Mouse (Mus musculus): Measurements from ENCODE around the gene Trp53bp1. TPM values are rescaled to one million over a fixed set of nuclear protein-coding genes. Genes with fewer than 3 reads are reported as not detected.

The Trp53bp1 gene
- polyA plus RNA-seq, 1 experiment from 2014 or later = 53.1 TPM

DNA sequence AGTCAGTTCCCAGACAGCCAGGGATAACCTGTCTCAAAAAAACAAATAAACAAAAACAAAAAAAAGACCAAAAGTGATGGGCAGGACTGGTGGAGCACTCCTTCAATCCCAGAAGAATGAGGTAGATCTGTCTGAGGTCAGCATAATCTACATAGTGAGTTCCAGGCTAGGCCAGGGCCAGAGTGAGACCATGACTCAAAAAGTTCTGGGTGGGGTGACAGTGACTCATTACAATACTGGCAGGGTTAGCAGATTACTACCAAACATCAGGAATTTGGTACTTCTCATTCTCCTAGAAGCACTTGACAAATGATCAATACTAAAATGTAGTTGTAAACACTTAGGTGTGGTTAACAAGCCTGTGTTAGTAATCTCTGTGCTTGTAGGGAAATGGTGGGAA, 51.2 kb downstream of the Trp53bp1 start:
- no peaks in the 10 kb centered on the region for H3K4me1 ChIP-seq (replicated peaks; ENCODE audit: control insufficient read depth, insufficient read depth, low read length)
- peaks cover 24% of the 10 kb centered on the region for H3K36me3 ChIP-seq (ENCODE audit: control insufficient read depth, insufficient read depth, low read length)
- ATAC-seq (ENCODE audit: low read depth) = no peak
- no peaks in the 10 kb centered on the region for H3K9me3 ChIP-seq (ENCODE audit: control insufficient read depth, low read length)
- H3K27me3 ChIP-seq (ENCODE audit: control insufficient read depth, insufficient read depth, low read depth, low read length) = no peaks in the 10 kb centered on the region
- no peak overlapping the region for H3K4me3 ChIP-seq (ENCODE audit: low read length)
- no peak overlapping the region for H3K4me2 ChIP-seq (ENCODE audit: low read depth, low read length)
- H3K9ac ChIP-seq (ENCODE audit: low read length) = no peak overlapping the region
- H3K27ac ChIP-seq (ENCODE audit: low read length) = no peak overlapping the region

DNA sequence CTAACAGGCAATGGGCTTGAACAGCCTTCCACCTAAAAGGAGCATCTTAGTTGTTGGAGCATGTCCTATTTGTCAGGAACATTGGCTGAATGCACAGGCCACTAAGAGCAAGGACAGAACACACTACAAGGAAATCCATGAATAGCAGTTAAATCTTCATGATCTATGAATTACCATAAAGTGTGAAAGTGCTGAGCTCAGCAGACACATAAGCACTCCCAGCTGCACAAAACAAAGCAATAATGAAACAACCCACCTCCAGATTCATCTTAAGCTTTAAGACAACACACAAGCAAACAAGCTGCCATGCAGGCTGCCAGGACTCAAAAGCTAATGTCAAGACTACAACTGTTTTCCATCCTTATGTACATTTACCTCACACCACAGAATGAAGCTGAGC, 52.0 kb downstream of the Trp53bp1 start:
- Histone ChIP-seq H3K36me3 (ENCODE audit: control insufficient read depth, insufficient read depth, low read length) (peaks cover 26% of the 10 kb centered on the region), H3K4me1 (replicated peaks; ENCODE audit: control insufficient read depth, insufficient read depth, low read length) (no peaks in the 10 kb centered on the region), H3K9me3 (ENCODE audit: control insufficient read depth, low read length) (no peaks in the 10 kb centered on the region), H3K27ac (ENCODE audit: low read length) (no peak overlapping the region), H3K4me2 (ENCODE audit: low read depth, low read length) (no peak overlapping the region), H3K27me3 (ENCODE audit: control insufficient read depth, insufficient read depth, low read depth, low read length) (no peaks in the 10 kb centered on the region), H3K4me3 (ENCODE audit: low read length) (no peak overlapping the region), H3K9ac (ENCODE audit: low read length) (no peak overlapping the region)
- ATAC-seq (ENCODE audit: low read depth) = no peak

- Histone ChIP-seq H3K27me3 (ENCODE audit: control insufficient read depth, insufficient read depth, low read depth, low read length) (no peaks in the 10 kb centered on the region), H3K36me3 (ENCODE audit: control insufficient read depth, insufficient read depth, low read length) (peaks cover 27% of the 10 kb centered on the region), H3K9me3 (ENCODE audit: control insufficient read depth, low read length) (no peaks in the 10 kb centered on the region), H3K4me1 (replicated peaks; ENCODE audit: control insufficient read depth, insufficient read depth, low read length) (no peaks in the 10 kb centered on the region), H3K4me2 (ENCODE audit: low read depth, low read length) (no peak overlapping the region), H3K27ac (ENCODE audit: low read length) (no peak overlapping the region), H3K4me3 (ENCODE audit: low read length) (no peak overlapping the region), H3K9ac (ENCODE audit: low read length) (no peak overlapping the region)
- WGBS = 70% methylated on average over 3 of the region's 3 CpGs
- ATAC-seq (ENCODE audit: low read depth) = no peak
Observed at GRCm38 (mm10) chr2:121214491-121214890, 56.7 kb downstream of the Trp53bp1 start.

DNA sequence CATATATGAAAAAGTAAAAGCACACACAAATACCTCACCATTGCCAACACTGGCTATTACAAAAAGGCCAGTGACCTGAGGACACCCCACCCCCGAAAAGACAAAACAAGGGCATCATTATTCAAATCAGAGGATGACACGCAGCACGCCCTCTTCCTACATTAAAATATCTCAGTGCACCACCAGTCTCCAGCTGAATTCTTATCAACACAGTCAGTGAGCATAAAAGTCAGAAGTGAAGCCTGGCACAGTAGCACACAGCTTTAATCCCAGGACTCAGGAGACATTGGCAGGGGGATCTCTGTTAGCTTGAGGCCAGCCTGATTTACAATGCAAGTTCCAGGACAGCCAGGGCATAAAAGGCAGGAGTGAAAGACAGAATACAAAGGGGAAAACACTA, 64.7 kb downstream of the Trp53bp1 start:
- H3K9me3 ChIP-seq (ENCODE audit: control insufficient read depth, low read length) = no peaks in the 10 kb centered on the region
- H3K27me3 ChIP-seq (ENCODE audit: control insufficient read depth, insufficient read depth, low read depth, low read length) = no peaks in the 10 kb centered on the region
- no peak overlapping the region for H3K4me2 ChIP-seq (ENCODE audit: low read depth, low read length)
- no peak overlapping the region for H3K4me3 ChIP-seq (ENCODE audit: low read length)
- H3K9ac ChIP-seq (ENCODE audit: low read length) = no peak overlapping the region
- H3K36me3 ChIP-seq (ENCODE audit: control insufficient read depth, insufficient read depth, low read length) = peaks cover 55% of the 10 kb centered on the region
- H3K27ac ChIP-seq (ENCODE audit: low read length) = no peak overlapping the region
- WGBS = 93% methylated on average over 3 of the region's 3 CpGs
- H3K4me1 ChIP-seq (replicated peaks; ENCODE audit: control insufficient read depth, insufficient read depth, low read length) = no peaks in the 10 kb centered on the region
- ATAC-seq (ENCODE audit: low read depth) = no peak

DNA sequence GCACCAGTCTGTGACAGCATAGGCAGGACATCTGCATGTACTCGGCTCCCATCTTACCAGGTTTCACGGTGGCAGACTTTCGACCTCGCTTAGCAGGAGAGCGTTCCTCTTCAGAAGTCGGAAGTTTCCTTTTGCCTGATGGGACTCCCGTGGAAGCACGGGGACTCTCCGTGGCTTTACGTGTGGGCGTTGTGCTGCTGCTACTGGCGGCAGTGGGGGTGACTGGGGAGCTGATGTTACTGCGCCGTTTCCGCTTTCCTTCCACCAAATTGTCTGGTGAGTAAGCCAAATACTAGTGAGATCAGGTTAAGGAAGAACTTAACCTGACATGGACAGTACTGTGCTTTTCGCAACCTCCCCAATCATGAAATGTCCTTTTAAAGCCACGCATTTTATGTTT, 66.9 kb downstream of the Trp53bp1 start:
- no peak overlapping the region for H3K27ac ChIP-seq (ENCODE audit: low read length)
- H3K9me3 ChIP-seq (ENCODE audit: control insufficient read depth, low read length) = no peaks in the 10 kb centered on the region
- no peak for ATAC-seq (ENCODE audit: low read depth)
- H3K36me3 ChIP-seq (ENCODE audit: control insufficient read depth, insufficient read depth, low read length) = peaks cover 53% of the 10 kb centered on the region
- no peak overlapping the region for H3K4me3 ChIP-seq (ENCODE audit: low read length)
- H3K9ac ChIP-seq (ENCODE audit: low read length) = no peak overlapping the region
- H3K4me2 ChIP-seq (ENCODE audit: low read depth, low read length) = no peak overlapping the region
- 94% methylated on average over 17 of the region's 17 CpGs for whole genome bisulfite sequencing
- H3K27me3 ChIP-seq (ENCODE audit: control insufficient read depth, insufficient read depth, low read depth, low read length) = no peaks in the 10 kb centered on the region
- no peaks in the 10 kb centered on the region for H3K4me1 ChIP-seq (replicated peaks; ENCODE audit: control insufficient read depth, insufficient read depth, low read length)

GRCm38 (mm10) chr2:121195466-121195865, 75.7 kb downstream of the Trp53bp1 start:
- H3K4me1 ChIP-seq (replicated peaks; ENCODE audit: control insufficient read depth, insufficient read depth, low read length) = no peaks in the 10 kb centered on the region
- no peak for ATAC-seq (ENCODE audit: low read depth)
- no peaks in the 10 kb centered on the region for H3K27me3 ChIP-seq (ENCODE audit: control insufficient read depth, insufficient read depth, low read depth, low read length)
- H3K36me3 ChIP-seq (ENCODE audit: control insufficient read depth, insufficient read depth, low read length) = peaks cover 63% of the 10 kb centered on the region
- no peaks in the 10 kb centered on the region for H3K9me3 ChIP-seq (ENCODE audit: control insufficient read depth, low read length)
- no peak overlapping the region for H3K9ac ChIP-seq (ENCODE audit: low read length)
- 77% methylated on average over 9 of the region's 9 CpGs for WGBS
- no peak overlapping the region for H3K4me2 ChIP-seq (ENCODE audit: low read depth, low read length)
- no peak overlapping the region for H3K4me3 ChIP-seq (ENCODE audit: low read length)
- no peak overlapping the region for H3K27ac ChIP-seq (ENCODE audit: low read length)

DNA sequence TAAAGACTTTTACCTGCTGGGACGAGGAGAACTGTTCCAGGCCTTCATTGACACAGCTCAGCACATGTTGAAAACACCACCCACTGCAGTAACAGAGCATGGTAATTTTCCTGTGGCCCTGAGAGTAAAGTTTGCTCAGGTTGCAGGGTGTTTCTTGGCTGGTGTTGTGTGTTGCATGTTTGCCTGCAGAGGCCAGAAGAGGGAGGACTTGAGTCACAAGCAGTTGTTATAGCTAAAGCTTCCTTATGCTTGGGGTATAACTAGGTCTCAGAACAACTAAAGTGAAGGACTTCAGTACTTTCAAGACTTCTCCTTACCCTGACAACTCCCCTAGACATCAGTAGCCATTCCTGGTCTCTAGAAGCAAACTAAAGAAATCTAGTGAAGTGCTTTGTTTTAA, 82.7 kb downstream of the Trp53bp1 start:
- H3K4me1 ChIP-seq (replicated peaks; ENCODE audit: control insufficient read depth, insufficient read depth, low read length) = no peaks in the 10 kb centered on the region
- ATAC-seq (ENCODE audit: low read depth) = no peak
- no peak overlapping the region for H3K9ac ChIP-seq (ENCODE audit: low read length)
- H3K9me3 ChIP-seq (ENCODE audit: control insufficient read depth, low read length) = no peaks in the 10 kb centered on the region
- 56% methylated on average over 1 of the region's 1 CpGs for WGBS
- no peak overlapping the region for H3K4me2 ChIP-seq (ENCODE audit: low read depth, low read length)
- H3K27ac ChIP-seq (ENCODE audit: low read length) = no peak overlapping the region
- H3K27me3 ChIP-seq (ENCODE audit: control insufficient read depth, insufficient read depth, low read depth, low read length) = no peaks in the 10 kb centered on the region
- no peak overlapping the region for H3K4me3 ChIP-seq (ENCODE audit: low read length)
- H3K36me3 ChIP-seq (ENCODE audit: control insufficient read depth, insufficient read depth, low read length) = peaks cover 33% of the 10 kb centered on the region

- Histone ChIP-seq H3K36me3 (ENCODE audit: control insufficient read depth, insufficient read depth, low read length) (peaks cover 19% of the 10 kb centered on the region), H3K9ac (ENCODE audit: low read length) (no peak overlapping the region), H3K9me3 (ENCODE audit: control insufficient read depth, low read length) (no peaks in the 10 kb centered on the region), H3K27ac (ENCODE audit: low read length) (no peak overlapping the region), H3K4me1 (replicated peaks; ENCODE audit: control insufficient read depth, insufficient read depth, low read length) (no peaks in the 10 kb centered on the region), H3K4me2 (ENCODE audit: low read depth, low read length) (no peak overlapping the region), H3K27me3 (ENCODE audit: control insufficient read depth, insufficient read depth, low read depth, low read length) (no peaks in the 10 kb centered on the region), H3K4me3 (ENCODE audit: low read length) (no peak overlapping the region)
- WGBS = 94% methylated on average over 7 of the region's 7 CpGs
- ATAC-seq (ENCODE audit: low read depth) = no peak
Observed at GRCm38 (mm10) chr2:121184142-121184541, 87.1 kb downstream of the Trp53bp1 start.

- ATAC-seq (ENCODE audit: low read depth) = no peak
- Histone ChIP-seq H3K9ac (ENCODE audit: low read length) (no peak overlapping the region), H3K4me2 (ENCODE audit: low read depth, low read length) (no peak overlapping the region)
Observed at GRCm38 (mm10) chr2:121183431-121183830, 87.8 kb downstream of the Trp53bp1 start.

GRCm38 (mm10) chr2:121178828-121179479, 92.3 kb downstream of the Trp53bp1 start:
- WGBS = 88% methylated on average over 3 of the region's 3 CpGs

More at GRCm38 (mm10) chr2:121183431-121183830, 87.8 kb downstream of the Trp53bp1 start:
- H3K27ac ChIP-seq (ENCODE audit: low read length) = no peak overlapping the region
- H3K27me3 ChIP-seq (ENCODE audit: control insufficient read depth, insufficient read depth, low read depth, low read length) = no peaks in the 10 kb centered on the region
- no peaks in the 10 kb centered on the region for H3K9me3 ChIP-seq (ENCODE audit: control insufficient read depth, low read length)
- no peak overlapping the region for H3K4me3 ChIP-seq (ENCODE audit: low read length)
- WGBS = 87% methylated on average over 5 of the region's 5 CpGs
- H3K36me3 ChIP-seq (ENCODE audit: control insufficient read depth, insufficient read depth, low read length) = peaks cover 23% of the 10 kb centered on the region
- no peaks in the 10 kb centered on the region for H3K4me1 ChIP-seq (replicated peaks; ENCODE audit: control insufficient read depth, insufficient read depth, low read length)

More at GRCm38 (mm10) chr2:121178828-121179479, 92.3 kb downstream of the Trp53bp1 start:
- no peak overlapping the region for H3K27ac ChIP-seq (ENCODE audit: low read length)
- no peaks in the 10 kb centered on the region for H3K4me1 ChIP-seq (replicated peaks; ENCODE audit: control insufficient read depth, insufficient read depth, low read length)
- ATAC-seq (ENCODE audit: low read depth) = no peak
- H3K4me3 ChIP-seq (ENCODE audit: low read length) = no peak overlapping the region
- H3K9ac ChIP-seq (ENCODE audit: low read length) = no peak overlapping the region
- H3K36me3 ChIP-seq (ENCODE audit: control insufficient read depth, insufficient read depth, low read length) = peaks cover 35% of the 10 kb centered on the region
- H3K27me3 ChIP-seq (ENCODE audit: control insufficient read depth, insufficient read depth, low read depth, low read length) = no peaks in the 10 kb centered on the region
- H3K4me2 ChIP-seq (ENCODE audit: low read depth, low read length) = no peak overlapping the region
- H3K9me3 ChIP-seq (ENCODE audit: control insufficient read depth, low read length) = no peaks in the 10 kb centered on the region

Measured in lung, embryonic 16.5 days (tissue).